ENCODE assay signal across 28 mouse cellular contexts in genomic region chr4:138701111-138701510, GRCm38 (mm10). TPM values are rescaled to one million over a fixed set of nuclear protein-coding genes. Genes with fewer than 3 reads are reported as not detected.
A peak's percentile ranks its signal among the peaks of the same experiment; 100 is the strongest.
DNase-seq lines count a peak whose midpoint lies in the region; TF ChIP-seq lines count a peak whose summit lies in the region.
"Had no signal": no experiment of that assay in that cellular context is flagged by ENCODE, and none has a peak within 500 bp of the region (broad histone marks: within the 10 kb centered on the region; RNA-seq: fewer than 3 reads in every experiment).

No protein-coding gene starts in this region.

- H3K4me3 ChIP-seq in left cerebral cortex, adult 2 months, result no peak overlapping the region
- H3K4me3 ChIP-seq in E14TG2a.4 (replicated peaks; ENCODE audit: low read length) (peak overlapping the region; percentile 35), ES-E14 (ENCODE audit: insufficient read depth in 1 of 2, low read depth in 1 of 2, low read length in 2 of 2, poor library complexity in 1 of 2, severe bottlenecking in 1 of 2) (no peak overlapping the region)
- H3K4me3 ChIP-seq: embryonic facial prominence, embryonic 10.5 days; embryonic facial prominence, embryonic 13.5 days; erythroblast, embryonic 14.5 days; forebrain, embryonic 12.5 days; forebrain, embryonic 15.5 days had no signal

- H3K9me3 ChIP-seq in E14TG2a.4 (ENCODE audit: low read length), result no peaks in the 10 kb centered on the region
- H3K9me3 ChIP-seq in ES-E14 (ENCODE audit: control insufficient read depth, insufficient read depth, low read depth, low read length), result no peaks in the 10 kb centered on the region
- H3K9me3 ChIP-seq: embryonic facial prominence, embryonic 10.5 days; embryonic facial prominence, embryonic 13.5 days; forebrain, embryonic 12.5 days; forebrain, embryonic 15.5 days had no signal

- H3K27me3 ChIP-seq in E14TG2a.4 (ENCODE audit: insufficient read depth, low read length), result no peaks in the 10 kb centered on the region
- H3K27me3 ChIP-seq: forebrain, embryonic 15.5 days; Patski had no signal

- DNase-seq in left cerebral cortex, adult 2 months (ENCODE audit: extremely low spot score in 1 of 2, low spot score in 2 of 2), result no peak
- DNase-seq in left cerebral cortex, postnatal 25 days (ENCODE audit: low spot score in 2 of 2), result no peak
- DNase-seq in ES-E14 (ENCODE audit: low read depth, low spot score), result no peak
- DNase-seq in heart, adult 11 months, result no peak
- DNase-seq in kidney, postnatal 14 days, result no peak
- DNase-seq: adrenal gland, adult 8-10 months; adrenal gland, postnatal 25 days; B cell, adult 2 months; cerebellum, adult 11-12 months; cerebellum, adult 8-10 months; cerebellum, postnatal 36 days; embryo, embryonic 11 days; gastrocnemius, postnatal 10 days; gastrocnemius, postnatal 36 days had no signal

- H3K4me1 ChIP-seq in E14TG2a.4 (replicated peaks; ENCODE audit: low read depth, low read length), result peaks cover 79% of the 10 kb centered on the region
- peaks cover 3 to 24% of the 10 kb centered on the region in 2 experiments; a peak in 3 of 4 replicates for H3K4me1 ChIP-seq in ES-E14 (ENCODE audit: control insufficient read depth in 2 of 2, insufficient read depth in 2 of 2, low read length in 2 of 2, poor library complexity in 1 of 2)
- H3K4me1 ChIP-seq: embryonic facial prominence, embryonic 13.5 days had no signal

- in situ Hi-C loops in ES-E14 (cut with MboI; ENCODE audit: low sequenced_read_pairs in 2 of 2, unreplicated experiment in 2 of 2), result loop anchor here in 1 of 2 experiments (10.0 kb wide), 1 partner anchor 256 kb away; no protein-coding TSS in a partner anchor

- intact Hi-C loops in left cerebral cortex, adult 2 months (cut with DNase I), result loop anchor here (2.0 kb wide), 2 partner anchors 138 to 196 kb away; no protein-coding TSS in a partner anchor
- intact Hi-C loops in left cerebral cortex, postnatal 25 days (cut with DNase I), result no loop called here

- H3K9ac ChIP-seq in ES-E14 (ENCODE audit: insufficient read depth, low read depth, low read length, poor library complexity, severe bottlenecking), result peak overlapping the region; percentile 47
- H3K9ac ChIP-seq: embryonic facial prominence, embryonic 13.5 days; forebrain, embryonic 12.5 days; forebrain, embryonic 15.5 days; hindbrain, embryonic 14.5 days had no signal

- H3K27ac ChIP-seq in left cerebral cortex, adult 2 months, result peak overlapping the region; percentile 48; the same call in 1 of the 2 replicates
- peak overlapping the region; percentile 82 for H3K27ac ChIP-seq in ES-E14 (ENCODE audit: insufficient read depth, low read depth, low read length, poor library complexity, severe bottlenecking)
- H3K27ac ChIP-seq: embryonic facial prominence, embryonic 10.5 days; embryonic facial prominence, embryonic 13.5 days; forebrain, embryonic 12.5 days; forebrain, embryonic 15.5 days; hindbrain, embryonic 14.5 days; hindbrain, postnatal 0 days had no signal

- TF ChIP-seq CTCF in left cerebral cortex, adult 2 months (IDR thresholded peaks at IDR 0.05), result no peak
- no peak for TF ChIP-seq CTCF in E14TG2a.4 (conservative IDR thresholded peaks at IDR 0.05; ENCODE audit: low read length)

- H3K36me3 ChIP-seq in E14TG2a.4 (ENCODE audit: insufficient read depth, low read length) (no peaks in the 10 kb centered on the region), ES-E14 (ENCODE audit: control insufficient read depth, insufficient read depth, low read length, poor library complexity, severe bottlenecking) (no peaks in the 10 kb centered on the region)
- H3K36me3 ChIP-seq: embryonic facial prominence, embryonic 10.5 days; embryonic facial prominence, embryonic 13.5 days; forebrain, embryonic 12.5 days; forebrain, embryonic 15.5 days; G1E had no signal

TF ChIP-seq in ES-E14, 5 proteins besides CTCF, POLR2A, EP300 and RAD21:
- no peak for TF ChIP-seq ZC3H11A (IDR thresholded peaks at IDR 0.05; ENCODE audit: borderline replicate concordance, low read depth, low read length)
- no peak for TF ChIP-seq ZNF384 (IDR thresholded peaks at IDR 0.05; ENCODE audit: low read depth, low read length)
- TF ChIP-seq HCFC1 (IDR thresholded peaks at IDR 0.05; ENCODE audit: borderline replicate concordance, insufficient read depth, low read length), result no peak
- no peak for TF ChIP-seq MAFK (IDR thresholded peaks at IDR 0.05; ENCODE audit: insufficient read depth, low read depth, low read length)
- TF ChIP-seq CHD2 (IDR thresholded peaks at IDR 0.05; ENCODE audit: low read depth, low read length), result no peak

RNA-seq across cellular contexts. Expression of gene Pla2g2c, which starts 23.5 kb away (rescaled TPM):
- not detected for total RNA-seq in left cerebral cortex, adult 2 months (2021)
- total RNA-seq in left cerebral cortex, postnatal 25 days (2021), result under 1 TPM in 1 of 2 experiments, not detected in 1; 0.25 TPM
- total RNA-seq in ES-E14 (2012; rRNA removed), result 0.42 and 0.54 TPM in 2 replicates
- total RNA-seq: CH12.LX; gastrocnemius, adult 18-20 months; gastrocnemius, postnatal 36 days; granulocyte monocyte progenitor cell, adult 5-6 weeks; hematopoietic stem cell, adult 5-6 weeks had no signal

RNA-seq across cellular contexts. Expression of gene Ubxn10, which starts 35.9 kb away (rescaled TPM):
- 1 to 10 TPM; 1.4 to 1.5 TPM for total RNA-seq in left cerebral cortex, adult 2 months (2021)
- total RNA-seq in left cerebral cortex, postnatal 25 days (2021), result 1 to 10 TPM in 1 of 2 experiments, under 1 TPM in 1; 0.98 to 1.5 TPM
- 1.1 and 2.3 TPM in 2 replicates for total RNA-seq in ES-E14 (2012; rRNA removed)
- total RNA-seq: CH12.LX; granulocyte monocyte progenitor cell, adult 5-6 weeks; hematopoietic stem cell, adult 5-6 weeks had no signal

RNA-seq across cellular contexts. Expression of gene Pla2g2f, which starts 56.3 kb away (rescaled TPM):
- total RNA-seq in left cerebral cortex, adult 2 months (2021), result not detected
- total RNA-seq in left cerebral cortex, postnatal 25 days (2021), result not detected
- 0.21 and 0.22 TPM in 2 replicates for total RNA-seq in ES-E14 (2012; rRNA removed)
- total RNA-seq: CH12.LX; gastrocnemius, postnatal 10 days; gastrocnemius, postnatal 36 days; granulocyte monocyte progenitor cell, adult 5-6 weeks; hematopoietic stem cell, adult 5-6 weeks; hindbrain, postnatal 0 days had no signal
